Mouse (Mus musculus) heart, postnatal 0 days (tissue): ENCODE data around the gene Stat3. TPM values are rescaled to one million over a fixed set of nuclear protein-coding genes. Genes with fewer than 3 reads are reported as not detected.

Experiments
- ATAC-seq: fragments of 200-750 bp; cut with Nextera tagmentation; 2 replicates; pipeline ENCODE4 v1.8.0; 2017; ENCODE audit warnings: low read depth, moderate number of reproducible peaks, moderate library complexity; ENCODE audit not compliant: insufficient read depth
- DNase-seq: peaks from one replicate; pipeline ENCODE4 v3.0.0-alpha.2; 2016; ENCODE audit warnings: low spot score
- H3K27ac ChIP-seq: fragments of 300-500 bp; sonication (generic); 2 replicates; pipeline ENCODE4 v1.5.1; 2014; ENCODE audit warnings: low read depth, mild to moderate bottlenecking
- H3K27me3 ChIP-seq: fragments of 300-500 bp; sonication (generic); 2 replicates; pipeline ENCODE4 v1.6.1; 2014; ENCODE audit warnings: low read length, mixed read lengths; ENCODE audit not compliant: control insufficient read depth, insufficient read depth
- H3K36me3 ChIP-seq: fragments of 300-500 bp; sonication (generic); replicated peaks from 2 replicates; pipeline ENCODE4 v1.6.1; 2014; ENCODE audit warnings: low read length, mixed read lengths; ENCODE audit not compliant: control insufficient read depth, insufficient read depth
- H3K4me1 ChIP-seq: fragments of 300-500 bp; sonication (generic); 2 replicates; pipeline ENCODE4 v1.6.1; 2014; ENCODE audit warnings: antibody characterized with exemption; ENCODE audit not compliant: control insufficient read depth, insufficient read depth
- H3K4me2 ChIP-seq: fragments of 300-500 bp; sonication (generic); 2 replicates; pipeline ENCODE4 v1.6.1; 2014; ENCODE audit warnings: low read depth, mild to moderate bottlenecking, low read length, moderate library complexity
- H3K4me3 ChIP-seq: fragments of 300-500 bp; sonication (generic); 2 replicates; pipeline ENCODE4 v1.5.1; 2014; ENCODE audit warnings: low read depth, low read length
- H3K9ac ChIP-seq: fragments of 300-500 bp; sonication (generic); replicated peaks from 2 replicates; pipeline ENCODE4 v1.6.1; 2014; ENCODE audit warnings: low read depth, low read length, mixed read lengths
- H3K9me3 ChIP-seq: fragments of 300-500 bp; sonication (generic); replicated peaks from 2 replicates; pipeline ENCODE4 v1.6.1; 2016; ENCODE audit warnings: low read length; ENCODE audit not compliant: control insufficient read depth
- CTCF ChIP-seq: IDR thresholded peaks from 2 replicates; pipeline ENCODE4 v1.5.1; 2016; ENCODE audit warnings: antibody characterized with exemption, control low read depth, low read depth
- EP300 ChIP-seq: IDR thresholded peaks from 2 replicates; pipeline ENCODE4 v1.6.1; 2016; ENCODE audit warnings: antibody characterized with exemption, low read depth
- WGBS: fragments of 180-500 bp; shearing (Covaris S2); extraction: QIAGEN DNeasy Blood & Tissue Kit; methylation state at CpG from one replicate; pipeline ENCODE4 v1.1.7; 2014; 5-methylcytosine and 5-hydroxymethylcytosine counted together
- polyA plus RNA-seq: library from polyadenylated mRNA; unstranded; fragments of >200 nt; fragmentation: Nextera tagmentation; extraction: Ambion mirVana; gene quantifications from 2 replicates; pipeline ENCODE4 v1.2.1, GENCODE M21; 2015
- total RNA-seq: library from RNA; depleted of rRNA; stranded (reverse); fragments of >200 nt; gene quantifications from 2 replicates; pipeline ENCODE4 v1.2.3, GENCODE M21; 2014; ENCODE audit warnings: low replicate concordance

Stat3 gene
- total and polyA plus RNA-seq, 2 experiments from 2014 or later, result 65.7 to 105 TPM

DNA sequence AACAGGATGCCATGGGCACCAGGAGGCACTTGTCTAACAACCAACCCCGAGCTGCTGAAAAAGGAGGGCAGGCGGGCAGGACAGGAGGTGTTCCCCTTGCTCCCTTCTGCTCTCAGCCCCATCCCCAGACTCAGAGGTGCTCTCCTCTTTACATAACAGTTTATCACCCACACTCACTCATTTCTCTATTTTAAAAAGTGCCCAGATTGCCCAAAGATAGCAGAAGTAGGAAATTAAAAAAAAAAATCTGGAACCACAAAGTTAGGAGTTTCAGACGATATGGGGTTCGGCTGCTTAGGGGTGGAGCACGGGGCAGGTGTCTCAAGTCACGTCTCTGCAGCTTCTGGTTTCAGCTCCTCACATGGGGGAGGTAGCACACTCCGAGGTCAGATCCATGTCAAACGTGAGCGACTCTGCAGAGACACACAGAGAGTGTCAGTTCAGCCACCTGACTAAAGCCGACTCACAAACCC is 51.0 kb downstream of the Stat3 start:
- ATAC-seq (no peak), DNase-seq (no peak)
- TF ChIP-seq CTCF, result no peak
- no peak for TF ChIP-seq EP300
- Histone ChIP-seq H3K9ac (no peak overlapping the region), H3K4me3 (no peak overlapping the region), H3K27me3 (no peaks in the 10 kb centered on the region), H3K9me3 (no peaks in the 10 kb centered on the region), H3K4me2 (no peak overlapping the region), H3K27ac (no peak overlapping the region), H3K4me1 (peaks cover 4% of the 10 kb centered on the region; the same call in 1 of the 2 replicates), H3K36me3 (peaks cover 79% of the 10 kb centered on the region)
- whole genome bisulfite sequencing, result 62% methylated on average over 10 of the region's 10 CpGs

GRCm38 (mm10) chr11:100887764-100888163 is 51.6 kb downstream of the Stat3 start:
- H3K4me1 ChIP-seq, result peaks cover 3% of the 10 kb centered on the region; the same call in 1 of the 2 replicates
- TF ChIP-seq EP300 (no peak), CTCF (no peak)
- H3K27ac ChIP-seq, result no peak overlapping the region
- no peak for DNase-seq
- H3K9me3 ChIP-seq, result no peaks in the 10 kb centered on the region
- WGBS, result 73% methylated on average over 3 of the region's 3 CpGs
- peaks cover 73% of the 10 kb centered on the region for H3K36me3 ChIP-seq
- H3K27me3 ChIP-seq, result no peaks in the 10 kb centered on the region
- H3K4me2 ChIP-seq, result no peak overlapping the region
- ATAC-seq, result no peak
- no peak overlapping the region for H3K9ac ChIP-seq
- no peak overlapping the region for H3K4me3 ChIP-seq

- Histone ChIP-seq H3K36me3 (peaks cover 69% of the 10 kb centered on the region), H3K27ac (no peak overlapping the region), H3K4me1 (no peaks in the 10 kb centered on the region; the same call in 1 of the 2 replicates), H3K4me2 (no peak overlapping the region), H3K4me3 (no peak overlapping the region), H3K27me3 (no peaks in the 10 kb centered on the region), H3K9ac (no peak overlapping the region), H3K9me3 (no peaks in the 10 kb centered on the region)
- TF ChIP-seq CTCF (no peak), EP300 (no peak)
- DNase-seq (no peak), ATAC-seq (no peak)
- 94% methylated on average over 4 of the region's 4 CpGs for WGBS
Measured at GRCm38 (mm10) chr11:100887236-100887635, 52.1 kb downstream of the Stat3 start.

GRCm38 (mm10) chr11:100886188-100886740 is 53.1 kb downstream of the Stat3 start:
- H3K4me3 ChIP-seq, result no peak overlapping the region

DNA sequence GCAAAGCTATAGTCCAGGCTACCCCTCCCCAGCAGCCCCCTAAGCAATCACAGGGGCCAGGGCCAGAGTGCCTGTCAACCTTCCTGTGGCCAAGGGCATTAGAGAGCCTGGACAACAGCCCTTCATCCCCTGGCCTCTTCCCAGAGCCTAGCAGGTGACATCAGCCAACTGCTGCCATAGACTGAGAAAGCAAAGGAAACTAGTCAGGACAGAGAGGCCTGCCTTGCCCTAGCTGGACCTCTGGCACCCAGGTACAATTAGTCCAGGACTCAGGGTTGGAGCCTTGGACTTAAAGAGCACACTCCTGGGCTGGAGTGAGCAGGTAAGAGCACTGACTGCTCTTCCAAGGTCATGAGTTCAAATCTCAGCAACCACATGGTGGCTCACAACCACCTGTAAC is 53.9 kb downstream of the Stat3 start:
- no peak overlapping the region for H3K4me2 ChIP-seq
- peaks cover 54% of the 10 kb centered on the region for H3K36me3 ChIP-seq
- DNase-seq, result no peak
- H3K27me3 ChIP-seq, result no peaks in the 10 kb centered on the region
- no peak overlapping the region for H3K27ac ChIP-seq
- H3K9me3 ChIP-seq, result no peaks in the 10 kb centered on the region
- H3K9ac ChIP-seq, result no peak overlapping the region
- TF ChIP-seq EP300, result no peak
- TF ChIP-seq CTCF, result no peak
- no peak for ATAC-seq
- H3K4me3 ChIP-seq, result no peak overlapping the region
- no peaks in the 10 kb centered on the region for H3K4me1 ChIP-seq

More at GRCm38 (mm10) chr11:100886188-100886740, 53.1 kb downstream of the Stat3 start:
- 36% methylated on average over 8 of the region's 8 CpGs for WGBS
- H3K36me3 ChIP-seq, result peaks cover 62% of the 10 kb centered on the region
- H3K27me3 ChIP-seq, result no peaks in the 10 kb centered on the region
- H3K4me2 ChIP-seq, result no peak overlapping the region
- H3K4me1 ChIP-seq, result no peaks in the 10 kb centered on the region; the same call in 1 of the 2 replicates
- no peak for TF ChIP-seq CTCF
- TF ChIP-seq EP300, result no peak
- no peak overlapping the region for H3K27ac ChIP-seq
- ATAC-seq (no peak), DNase-seq (no peak)
- H3K9ac ChIP-seq, result no peak overlapping the region
- H3K9me3 ChIP-seq, result no peaks in the 10 kb centered on the region

- Histone ChIP-seq H3K9ac (no peak overlapping the region), H3K4me2 (no peak overlapping the region)
Measured at GRCm38 (mm10) chr11:100883640-100884039, 55.7 kb downstream of the Stat3 start.

More at GRCm38 (mm10) chr11:100883640-100884039, 55.7 kb downstream of the Stat3 start:
- H3K36me3 ChIP-seq, result peaks cover 45% of the 10 kb centered on the region
- H3K4me3 ChIP-seq, result no peak overlapping the region
- H3K27me3 ChIP-seq, result no peaks in the 10 kb centered on the region
- no peaks in the 10 kb centered on the region for H3K9me3 ChIP-seq
- TF ChIP-seq EP300 (no peak), CTCF (no peak)
- ATAC-seq, result no peak
- no peak for DNase-seq
- no peaks in the 10 kb centered on the region for H3K4me1 ChIP-seq
- no peak overlapping the region for H3K27ac ChIP-seq
- 89% methylated on average over 10 of the region's 10 CpGs for WGBS
